Mouse (Mus musculus) ES-E14 (cell line): ENCODE measurements around the gene Rorb.

Experiments used
- CHD2 ChIP-seq: IDR thresholded peaks from 2 replicates; pipeline ENCODE4 v1.6.1; 2014; ENCODE audit warnings: mild to moderate bottlenecking, low read depth, low read length, inconsistent platforms
- HCFC1 ChIP-seq: IDR thresholded peaks from 2 replicates; pipeline ENCODE4 v1.6.1; 2012; ENCODE audit warnings: low read length, inconsistent platforms, borderline replicate concordance; ENCODE audit not compliant: insufficient read depth
- MAFK ChIP-seq: IDR thresholded peaks from 2 replicates; pipeline ENCODE4 v1.6.1; 2014; ENCODE audit warnings: mild to moderate bottlenecking, low read depth, low read length, inconsistent platforms; ENCODE audit not compliant: insufficient read depth
- ZC3H11A ChIP-seq: IDR thresholded peaks from 2 replicates; pipeline ENCODE4 v1.6.1; 2012; ENCODE audit warnings: low read depth, mild to moderate bottlenecking, inconsistent platforms, low read length, borderline replicate concordance

DNA sequence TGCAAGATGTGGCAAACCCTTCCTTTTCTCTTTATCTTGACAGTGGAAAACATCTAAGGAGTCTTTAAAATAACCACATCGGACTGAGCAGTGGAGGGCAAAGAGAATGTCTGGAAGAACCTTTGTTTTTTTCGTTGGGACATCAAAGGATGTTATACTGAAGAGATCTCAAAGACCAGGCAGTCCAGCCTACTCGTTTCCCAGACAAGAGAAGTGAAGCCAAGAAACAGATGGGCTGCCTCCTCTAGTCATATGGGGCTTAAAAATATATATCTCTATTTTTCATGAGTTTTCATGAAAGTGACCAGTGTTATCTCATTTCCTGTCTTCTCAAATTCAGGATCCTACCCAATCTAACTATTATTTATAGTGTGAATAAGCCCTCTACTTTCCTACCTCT, 163.8 kb downstream of the Rorb start:
- no peak for TF ChIP-seq CHD2
- no peak for TF ChIP-seq HCFC1
- TF ChIP-seq MAFK, result no peak
- TF ChIP-seq ZC3H11A, result no peak
